Comparison of ENCODE assay signal across 19 mouse cellular contexts in the genomic region with DNA sequence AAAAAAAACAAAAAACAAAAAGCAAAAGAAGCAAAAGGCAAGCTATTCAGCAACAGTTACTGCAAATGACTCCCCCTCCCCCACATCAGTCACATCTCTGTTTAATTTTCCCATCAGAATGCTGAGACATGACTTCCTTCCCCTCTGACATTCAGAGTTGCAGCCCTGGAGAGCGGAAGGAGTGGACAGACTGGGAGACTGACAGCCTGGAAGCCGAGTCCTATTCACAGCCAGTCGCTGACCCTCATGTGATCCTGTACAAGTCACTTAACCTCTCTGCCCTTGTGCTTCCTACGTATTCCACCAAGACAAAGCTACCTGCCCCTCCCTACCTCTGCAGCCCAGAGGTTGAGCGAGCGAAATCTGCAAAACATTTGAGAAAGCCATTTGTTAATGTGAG.
DNase-seq lines count a peak whose midpoint lies in the region; ATAC-seq and TF ChIP-seq lines count a peak whose summit lies in the region.
"Had no signal": no experiment of that assay in that cellular context is flagged by ENCODE, and none has a peak within 500 bp of the region (broad histone marks: within the 10 kb centered on the region; RNA-seq: fewer than 3 reads in every experiment).

No protein-coding gene starts in this region.

- TF ChIP-seq CTCF in kidney, postnatal 0 days (IDR thresholded peaks at IDR 0.05; ENCODE audit: low read depth): no peak
- no peak for TF ChIP-seq CTCF in kidney, adult 2 months (conservative IDR thresholded peaks at IDR 0.05; ENCODE audit: insufficient read depth, insufficient read length, low read depth, low read length)

- H3K36me3 ChIP-seq in kidney, postnatal 0 days (ENCODE audit: insufficient read depth, low read length): no peaks in the 10 kb centered on the region
- H3K36me3 ChIP-seq in kidney, adult 2 months (ENCODE audit: control insufficient read depth, insufficient read depth, low read length): no peaks in the 10 kb centered on the region
- no peaks in the 10 kb centered on the region for H3K36me3 ChIP-seq in midbrain, embryonic 10.5 days
- H3K36me3 ChIP-seq in midbrain, embryonic 15.5 days (replicated peaks): no peaks in the 10 kb centered on the region
- no peaks in the 10 kb centered on the region for H3K36me3 ChIP-seq in forebrain, embryonic 11.5 days (ENCODE audit: control insufficient read depth, insufficient read depth, low read length)
- H3K36me3 ChIP-seq: embryonic facial prominence, embryonic 13.5 days; hindbrain, embryonic 13.5 days; intestine, embryonic 15.5 days; liver, embryonic 12.5 days; neural tube, embryonic 12.5 days; stomach, embryonic 15.5 days had no signal

- 33% methylated on average over 6 of the region's 6 CpGs for WGBS in kidney, postnatal 0 days
- 32% methylated on average over 6 of the region's 6 CpGs for WGBS in kidney, adult 2 months
- 6% methylated on average over 6 of the region's 6 CpGs for whole genome bisulfite sequencing in midbrain, embryonic 10.5 days
- 24% methylated on average over 6 of the region's 6 CpGs for WGBS in midbrain, embryonic 15.5 days
- WGBS in forebrain, embryonic 11.5 days: 18% methylated on average over 6 of the region's 6 CpGs

- H3K4me3 ChIP-seq in kidney, postnatal 0 days (replicated peaks; ENCODE audit: low read depth, low read length): no peak overlapping the region
- H3K4me3 ChIP-seq in kidney, adult 2 months (ENCODE audit: insufficient read depth, low read depth, low read length): no peak overlapping the region
- H3K4me3 ChIP-seq in midbrain, embryonic 10.5 days: no peak overlapping the region
- H3K4me3 ChIP-seq in midbrain, embryonic 15.5 days: no peak overlapping the region
- no peak overlapping the region for H3K4me3 ChIP-seq in forebrain, embryonic 11.5 days (ENCODE audit: low read depth, low read length)
- H3K4me3 ChIP-seq: embryonic facial prominence, embryonic 13.5 days; hindbrain, embryonic 13.5 days; intestine, embryonic 15.5 days; liver, embryonic 12.5 days; neural tube, embryonic 12.5 days; stomach, embryonic 15.5 days had no signal

- H3K27me3 ChIP-seq in kidney, postnatal 0 days (ENCODE audit: insufficient read depth, low read length): no peaks in the 10 kb centered on the region
- H3K27me3 ChIP-seq in kidney, adult 2 months (replicated peaks; ENCODE audit: control insufficient read depth, insufficient read depth, low read length): no peaks in the 10 kb centered on the region
- H3K27me3 ChIP-seq in midbrain, embryonic 10.5 days (ENCODE audit: low read depth, poor library complexity, severe bottlenecking): peaks cover 80% of the 10 kb centered on the region
- no peaks in the 10 kb centered on the region for H3K27me3 ChIP-seq in midbrain, embryonic 15.5 days (replicated peaks)
- no peaks in the 10 kb centered on the region for H3K27me3 ChIP-seq in forebrain, embryonic 11.5 days (ENCODE audit: control insufficient read depth, insufficient read depth, low read length)
- H3K27me3 ChIP-seq: embryonic facial prominence, embryonic 13.5 days; hindbrain, embryonic 13.5 days; intestine, embryonic 15.5 days; liver, embryonic 12.5 days; neural tube, embryonic 12.5 days; stomach, embryonic 15.5 days had no signal

- no peak overlapping the region for H3K27ac ChIP-seq in kidney, postnatal 0 days
- no peak overlapping the region for H3K27ac ChIP-seq in kidney, adult 2 months (ENCODE audit: insufficient read depth, low read depth, low read length)
- no peak overlapping the region; the same call in 1 of the 2 replicates for H3K27ac ChIP-seq in midbrain, embryonic 10.5 days (replicated peaks)
- no peak overlapping the region for H3K27ac ChIP-seq in midbrain, embryonic 15.5 days
- no peak overlapping the region for H3K27ac ChIP-seq in forebrain, embryonic 11.5 days (ENCODE audit: low read depth, low read length)
- H3K27ac ChIP-seq: embryonic facial prominence, embryonic 13.5 days; hindbrain, embryonic 13.5 days; intestine, embryonic 15.5 days; liver, embryonic 12.5 days; neural tube, embryonic 12.5 days; stomach, embryonic 15.5 days had no signal

- ATAC-seq in kidney, postnatal 0 days (replicated peaks; ENCODE audit: low FRiP score, low read depth): no peak
- ATAC-seq in midbrain, embryonic 15.5 days (replicated peaks): no peak
- no peak for ATAC-seq in forebrain, embryonic 11.5 days (replicated peaks; ENCODE audit: low FRiP score)
- ATAC-seq: intestine, embryonic 15.5 days; liver, embryonic 12.5 days had no signal

- no peaks in the 10 kb centered on the region for H3K4me1 ChIP-seq in kidney, postnatal 0 days (replicated peaks; ENCODE audit: insufficient read depth, low read length)
- no peaks in the 10 kb centered on the region for H3K4me1 ChIP-seq in kidney, adult 2 months (ENCODE audit: control insufficient read depth, insufficient read depth, low read length)
- H3K4me1 ChIP-seq in midbrain, embryonic 10.5 days: peaks cover 35% of the 10 kb centered on the region
- H3K4me1 ChIP-seq in midbrain, embryonic 15.5 days: no peaks in the 10 kb centered on the region
- H3K4me1 ChIP-seq in forebrain, embryonic 11.5 days (replicated peaks; ENCODE audit: control insufficient read depth, insufficient read depth, low read length): peaks cover 10% of the 10 kb centered on the region
- H3K4me1 ChIP-seq: embryonic facial prominence, embryonic 13.5 days; stomach, embryonic 15.5 days had no signal

- H3K9me3 ChIP-seq in kidney, postnatal 0 days (replicated peaks; ENCODE audit: low read length): no peaks in the 10 kb centered on the region
- no peaks in the 10 kb centered on the region for H3K9me3 ChIP-seq in midbrain, embryonic 10.5 days (replicated peaks)
- no peaks in the 10 kb centered on the region for H3K9me3 ChIP-seq in midbrain, embryonic 15.5 days
- H3K9me3 ChIP-seq in forebrain, embryonic 11.5 days (ENCODE audit: control insufficient read depth, low read length): no peaks in the 10 kb centered on the region
- H3K9me3 ChIP-seq: embryonic facial prominence, embryonic 13.5 days; hindbrain, embryonic 13.5 days; intestine, embryonic 15.5 days; liver, embryonic 12.5 days; neural tube, embryonic 12.5 days; stomach, embryonic 15.5 days had no signal

- H3K9ac ChIP-seq in kidney, postnatal 0 days (ENCODE audit: low read depth, low read length): no peak overlapping the region
- no peak overlapping the region for H3K9ac ChIP-seq in midbrain, embryonic 15.5 days
- no peak overlapping the region for H3K9ac ChIP-seq in forebrain, embryonic 11.5 days (ENCODE audit: low read length)
- H3K9ac ChIP-seq: embryonic facial prominence, embryonic 13.5 days; hindbrain, embryonic 13.5 days; intestine, embryonic 15.5 days; liver, embryonic 12.5 days; neural tube, embryonic 12.5 days; stomach, embryonic 15.5 days had no signal

- TF ChIP-seq POLR2A in kidney, adult 2 months (IDR thresholded peaks at IDR 0.05; ENCODE audit: low read depth, low read length): no peak

- H3K4me2 ChIP-seq in kidney, postnatal 0 days (ENCODE audit: low read length): no peak overlapping the region
- H3K4me2 ChIP-seq in midbrain, embryonic 15.5 days: no peak overlapping the region
- H3K4me2 ChIP-seq in forebrain, embryonic 11.5 days (ENCODE audit: low read depth, low read length, severe bottlenecking): no peak overlapping the region
- H3K4me2 ChIP-seq: embryonic facial prominence, embryonic 13.5 days; hindbrain, embryonic 13.5 days; intestine, embryonic 15.5 days; liver, embryonic 12.5 days; neural tube, embryonic 12.5 days; stomach, embryonic 15.5 days had no signal

- peak; percentile 47 for DNase-seq in kidney, postnatal 0 days (ENCODE audit: low spot score)
- no peak for DNase-seq in kidney, adult 2 months
- DNase-seq in midbrain, embryonic 10.5 days (ENCODE audit: low spot score): peak; percentile 38
- DNase-seq in embryo, embryonic 9.5 days (ENCODE audit: extremely low spot score): peak; percentile 36
- DNase-seq in lung, postnatal 4 days: peak; percentile 23 to 47
- no peak for DNase-seq in forebrain, embryonic 11.5 days (ENCODE audit: low spot score)
- DNase-seq in right cerebral cortex, postnatal 36 days (ENCODE audit: low spot score in 2 of 2): no peak
- DNase-seq: cerebellum, adult 11 months; cerebellum, postnatal 14 days; gastrocnemius, postnatal 14 days; left cerebral cortex, postnatal 4 days; thymus, adult 2 months had no signal

Comparison
In these comparisons a context has a peak if more than half of its experiments do, and no peak if none do; other contexts are left out.
1. DNase-seq: peak in kidney, postnatal 0 days (single experiment), midbrain, embryonic 10.5 days (single experiment), embryo, embryonic 9.5 days (single experiment) and lung, postnatal 4 days (2 of 2); none in kidney, adult 2 months (single experiment), forebrain, embryonic 11.5 days (single experiment) and right cerebral cortex, postnatal 36 days (0 of 2).